Mouse (Mus musculus): ENCODE results near the gene Olfr588-ps1. TPM values are rescaled to one million over a fixed set of nuclear protein-coding genes. Genes with fewer than 3 reads are reported as not detected.
"Not testable (repeated sequence)": the region's sequence is repeated elsewhere in the genome, so short reads cannot be mapped to it uniquely, and the experiment has no call there.

The Olfr588-ps1 gene
- total RNA-seq (2021) = not detected

GRCm38 (mm10) chr7:103140579-103140978 is at the start of gene Olfr588-ps1:
TSS of gene Olfr588-ps1 (plus strand) at chr7:103140879.
- DNase-seq = no peak
- intact Hi-C loops (cut with DNase I) = no loop called here

GRCm38 (mm10) chr7:103097420-103097819 is 43.3 kb upstream of the Olfr588-ps1 start, which contains the start of gene Olfr585:
TSS of gene Olfr585 (plus strand) at chr7:103097720.
- no peak for DNase-seq
- intact Hi-C loops (cut with DNase I) = no loop called here

- DNase-seq = no peak
- intact Hi-C loops (cut with DNase I) = no loop called here
Observed at GRCm38 (mm10) chr7:103119406-103119805, 21.3 kb upstream of the Olfr588-ps1 start.

GRCm38 (mm10) chr7:103125538-103125937 is 15.1 kb upstream of the Olfr588-ps1 start, which contains the start of gene Olfr586:
TSS of gene Olfr586 (minus strand) at chr7:103125638.
- no peak for DNase-seq
- intact Hi-C loops (cut with DNase I) = no loop called here

GRCm38 (mm10) chr7:103156256-103156655 is 15.6 kb downstream of the Olfr588-ps1 start, which contains the start of gene Olfr589:
TSS of gene Olfr589 (minus strand) at chr7:103156356.
- intact Hi-C loops (cut with DNase I) = no loop called here
- DNase-seq = no peak

GRCm38 (mm10) chr7:103169697-103170096 is 29.0 kb downstream of the Olfr588-ps1 start:
- DNase-seq = no peak
- intact Hi-C loops (cut with DNase I) = no loop called here

GRCm38 (mm10) chr7:103178240-103178639 is 37.6 kb downstream of the Olfr588-ps1 start, which contains the start of gene Olfr591:
TSS of gene Olfr591 (minus strand) at chr7:103178340.
- DNase-seq = no peak
- intact Hi-C loops (cut with DNase I) = no loop called here

GRCm38 (mm10) chr7:103184503-103184902 is 43.8 kb downstream of the Olfr588-ps1 start, which contains the start of gene Olfr592:
TSS of gene Olfr592 (plus strand) at chr7:103184803.
- DNase-seq; intact Hi-C loops (cut with DNase I): not testable (repeated sequence)

Other genes starting within 250 kb of the Olfr588-ps1 start
- gene Olfr569, start 250.0 kb upstream of the Olfr588-ps1 start, total RNA-seq (2021) = not detected
- gene Olfr570, start 246.3 kb upstream of the Olfr588-ps1 start, total RNA-seq (2021) = not detected
- gene Olfr571, start 223.3 kb upstream of the Olfr588-ps1 start, total RNA-seq (2021) = not detected
- not detected for gene Olfr572, start 216.5 kb upstream of the Olfr588-ps1 start, total RNA-seq (2021)
- gene Olfr573-ps1, start 198.3 kb upstream of the Olfr588-ps1 start, total RNA-seq (2021) = not detected
- not detected for gene Olfr574, start 192.4 kb upstream of the Olfr588-ps1 start, total RNA-seq (2021)
- gene Olfr575, start 182.1 kb upstream of the Olfr588-ps1 start, total RNA-seq (2021) = not detected
- not detected for gene Olfr576, start 178.2 kb upstream of the Olfr588-ps1 start, total RNA-seq (2021)
- gene Olfr577, start 164.9 kb upstream of the Olfr588-ps1 start, total RNA-seq (2021) = not detected
- not detected for gene Olfr578, start 151.6 kb upstream of the Olfr588-ps1 start, total RNA-seq (2021)
- not detected for gene Olfr582, start 102.9 kb upstream of the Olfr588-ps1 start, total RNA-seq (2021)
- gene Olfr583, start 89.6 kb upstream of the Olfr588-ps1 start, total RNA-seq (2021) = not detected
- not detected for gene Olfr584, start 59.0 kb upstream of the Olfr588-ps1 start, total RNA-seq (2021)
- gene Olfr585, start 43.2 kb upstream of the Olfr588-ps1 start, total RNA-seq (2021) = not detected
- gene Olfr586, start 15.2 kb upstream of the Olfr588-ps1 start, total RNA-seq (2021) = not detected
- gene Olfr589, start 15.5 kb downstream of the Olfr588-ps1 start, total RNA-seq (2021) = not detected
- not detected for gene Olfr591, start 37.5 kb downstream of the Olfr588-ps1 start, total RNA-seq (2021)
- gene Olfr592, start 43.9 kb downstream of the Olfr588-ps1 start, total RNA-seq (2021) = not detected
- gene Olfr593, start 71.0 kb downstream of the Olfr588-ps1 start, total RNA-seq (2021) = not detected
- not detected for gene Olfr594, start 76.1 kb downstream of the Olfr588-ps1 start, total RNA-seq (2021)
- not detected for gene Usp17ld, start 111.6 kb downstream of the Olfr588-ps1 start, total RNA-seq (2021)
- gene Olfr596, start 164.8 kb downstream of the Olfr588-ps1 start, total RNA-seq (2021) = not detected
- not detected for gene Olfr597, start 175.4 kb downstream of the Olfr588-ps1 start, total RNA-seq (2021)
- gene Olfr598, start 182.7 kb downstream of the Olfr588-ps1 start, total RNA-seq (2021) = not detected
- gene Olfr599, start 195.0 kb downstream of the Olfr588-ps1 start, total RNA-seq (2021) = not detected
- not detected for gene Olfr600, start 208.8 kb downstream of the Olfr588-ps1 start, total RNA-seq (2021)
- not detected for gene Olfr601, start 221.8 kb downstream of the Olfr588-ps1 start, total RNA-seq (2021)
- gene Olfr603, start 245.3 kb downstream of the Olfr588-ps1 start, total RNA-seq (2021) = not detected

All from heart, postnatal 36 days (tissue).